Mouse (Mus musculus): ENCODE data around the gene Slc38a1.

The Slc38a1 gene

DNA sequence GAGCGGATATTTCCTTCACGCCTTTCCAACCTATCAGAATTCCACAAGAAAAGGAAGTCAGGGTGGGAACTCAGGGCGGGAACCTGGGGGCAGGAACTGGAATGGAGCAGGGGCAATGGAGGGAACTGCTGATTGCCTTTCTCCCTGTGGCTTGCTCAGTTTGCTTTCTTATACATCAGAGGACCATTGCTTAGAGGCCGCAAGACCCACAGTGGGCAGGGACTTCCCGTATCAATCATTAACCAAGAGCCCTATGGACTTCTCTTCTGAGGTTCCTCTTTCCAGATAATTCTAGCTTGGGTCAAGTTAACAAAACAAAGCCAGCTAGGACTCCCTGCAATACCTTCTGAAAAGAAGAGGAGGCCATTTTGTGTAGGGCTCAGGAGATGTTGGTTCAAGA lies 80.2 kb downstream of the Slc38a1 start:
- no peak for DNase-seq (ENCODE audit: low spot score in 2 of 2)

- DNase-seq (ENCODE audit: low spot score in 2 of 2): no peak
Measured at GRCm38 (mm10) chr15:96560576-96561298, 82.0 kb downstream of the Slc38a1 start.

- DNase-seq (ENCODE audit: low spot score in 2 of 2): peak in 1 of 2 experiments; percentile 58
Measured at GRCm38 (mm10) chr15:96551569-96552380, 90.9 kb downstream of the Slc38a1 start.

DNA sequence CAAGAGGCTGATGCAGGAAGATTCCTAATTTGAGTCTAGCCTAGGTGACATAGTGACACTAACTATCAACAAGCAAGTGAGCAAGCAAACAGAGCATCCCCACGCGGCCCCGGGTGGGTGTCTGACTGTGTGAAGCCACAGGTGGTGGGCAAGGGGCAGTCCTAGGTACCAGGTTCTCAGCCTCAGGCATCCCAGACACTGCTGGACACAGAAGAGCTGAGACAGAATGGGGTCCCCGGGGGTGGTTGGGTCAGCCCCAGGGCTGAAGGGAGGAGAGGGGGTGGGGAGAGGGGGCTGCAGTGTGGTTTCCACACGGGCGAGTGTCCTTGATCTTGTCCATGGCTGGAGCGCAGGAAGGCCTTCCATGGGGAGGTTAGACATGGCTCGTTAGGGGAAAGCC lies 91.6 kb downstream of the Slc38a1 start:
- DNase-seq (ENCODE audit: low spot score in 2 of 2): no peak

- no peak for DNase-seq (ENCODE audit: low spot score in 2 of 2)
Measured at GRCm38 (mm10) chr15:96548363-96548762, 94.3 kb downstream of the Slc38a1 start.

GRCm38 (mm10) chr15:96547256-96548195 lies 95.2 kb downstream of the Slc38a1 start:
- peak in 1 of 2 experiments; percentile 59 for DNase-seq (ENCODE audit: low spot score in 2 of 2)

- DNase-seq (ENCODE audit: low spot score in 2 of 2): peak; percentile 36 to 48
Measured at GRCm38 (mm10) chr15:96543181-96543828, 99.4 kb downstream of the Slc38a1 start.

- DNase-seq (ENCODE audit: low spot score in 2 of 2): no peak
Measured at GRCm38 (mm10) chr15:96542135-96542534, 100.6 kb downstream of the Slc38a1 start.

- no peak for DNase-seq (ENCODE audit: low spot score in 2 of 2)
Measured at GRCm38 (mm10) chr15:96537272-96537671, 105.4 kb downstream of the Slc38a1 start.

DNA sequence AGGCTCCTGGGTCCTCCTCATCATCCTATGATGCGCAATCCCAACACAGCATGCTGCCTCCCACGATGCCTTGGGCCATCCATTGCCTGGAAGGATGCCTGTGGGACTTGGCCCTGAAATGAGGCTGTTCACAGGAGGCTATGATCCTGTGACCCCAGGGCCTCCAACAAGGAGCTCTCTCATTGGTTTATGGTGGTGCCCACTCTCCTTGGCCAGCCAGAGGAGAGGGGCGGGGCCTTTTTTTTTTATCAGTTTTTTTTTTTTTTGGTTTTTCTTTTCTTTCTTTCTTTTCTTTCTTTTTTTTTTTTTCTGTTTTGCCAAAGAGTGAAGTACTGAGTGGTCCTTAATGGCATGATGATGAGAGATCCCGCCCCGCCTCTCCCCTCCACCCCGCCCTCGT lies 106.3 kb downstream of the Slc38a1 start:
- DNase-seq (ENCODE audit: low spot score in 2 of 2): no peak

DNA sequence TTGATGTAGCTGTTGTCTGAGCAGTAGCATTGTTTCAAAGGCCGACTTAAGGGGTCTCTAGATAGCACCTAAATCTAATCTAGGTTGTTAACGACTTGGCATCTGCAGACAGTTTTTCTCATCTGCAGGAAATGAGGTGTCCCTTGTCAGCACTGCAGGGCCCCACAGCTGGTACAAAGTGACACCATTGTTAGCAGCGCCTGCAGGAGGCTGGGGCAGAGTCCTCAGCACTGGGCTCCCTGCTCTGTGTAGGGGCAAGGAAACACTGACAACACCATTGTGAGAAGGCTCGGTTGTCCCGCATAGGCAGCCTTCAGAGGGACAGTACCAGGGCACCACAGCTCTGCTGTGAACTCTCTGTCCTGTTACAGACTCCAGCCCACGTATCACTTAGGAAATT lies 115.0 kb downstream of the Slc38a1 start:
- DNase-seq (ENCODE audit: low spot score in 2 of 2): no peak

- DNase-seq (ENCODE audit: low spot score in 2 of 2): no peak
Measured at GRCm38 (mm10) chr15:96524239-96524738, 118.4 kb downstream of the Slc38a1 start.
